Mouse (Mus musculus) CH12.LX (cell line): Measurements from ENCODE around the gene Ifrd2. TPM values are rescaled to one million over a fixed set of nuclear protein-coding genes. Genes with fewer than 3 reads are reported as not detected.

Source experiments
- DNase-seq: peaks from one replicate; pipeline ENCODE4 v3.0.0-alpha.2; 2013; ENCODE audit errors: extremely low read depth
- H3K27ac ChIP-seq: 2 replicates; pipeline ENCODE4 v1.5.1; 2012; ENCODE audit warnings: low read depth, mild to moderate bottlenecking, control low read depth, moderate library complexity; ENCODE audit not compliant: insufficient read depth
- H3K27me3 ChIP-seq: replicated peaks from 2 replicates; pipeline ENCODE3; 2012; ENCODE audit warnings: inconsistent platforms
- H3K36me3 ChIP-seq, 2 experiments: replicated peaks in 1 of 2; 2 replicates each; pipeline versions ENCODE3 to v1.6.1; 2012; ENCODE audit warnings: inconsistent platforms in 1 of 2, low read length in 1 of 2, mild to moderate bottlenecking in 1 of 2, mixed read lengths in 1 of 2, moderate library complexity in 1 of 2; ENCODE audit not compliant: control insufficient read depth in 1 of 2, insufficient read depth in 1 of 2
- H3K4me1 ChIP-seq, 2 experiments: 2 replicates each; pipeline ENCODE4 v1.6.1; 2012; ENCODE audit warnings: inconsistent platforms in 1 of 2, moderate library complexity in 1 of 2; ENCODE audit not compliant: insufficient read depth in 2 of 2, control insufficient read depth in 1 of 2
- H3K4me2 ChIP-seq: 2 replicates; pipeline ENCODE4 v1.6.1; 2012; ENCODE audit warnings: low read depth, mild to moderate bottlenecking, control low read depth; ENCODE audit not compliant: poor library complexity, insufficient read depth, severe bottlenecking
- H3K4me3 ChIP-seq, 3 experiments: fragments of 150-350 bp in 1 of 3; sonication (generic) in 1 of 3; replicated peaks in 1 of 3; 2 replicates each; pipeline versions ENCODE3 to v1.5.1; 2011 to 2012; ENCODE audit warnings: low read depth in 2 of 3, low read length in 2 of 3, mild to moderate bottlenecking in 2 of 3, moderate library complexity in 2 of 3, control low read depth in 1 of 3, improper control_type of control experiment in 1 of 3, inconsistent platforms in 1 of 3, mixed read lengths in 1 of 3; ENCODE audit not compliant: poor library complexity in 1 of 3
- H3K79me2 ChIP-seq: replicated peaks from 2 replicates; pipeline ENCODE4 v1.6.1; 2012; ENCODE audit warnings: mild to moderate bottlenecking, moderate library complexity; ENCODE audit not compliant: control insufficient read depth, poor library complexity, insufficient read depth, severe bottlenecking; ENCODE audit errors: extremely low read depth
- H3K9ac ChIP-seq: 2 replicates; pipeline ENCODE4 v1.6.1; 2012; ENCODE audit warnings: low read depth, mild to moderate bottlenecking, control low read depth, moderate library complexity; ENCODE audit not compliant: insufficient read depth
- H3K9me3 ChIP-seq: replicated peaks from 2 replicates; pipeline ENCODE3; 2012; ENCODE audit warnings: low read length, inconsistent platforms, mixed read lengths
- CHD1 ChIP-seq: IDR thresholded peaks from 2 replicates; pipeline ENCODE4 v1.6.1; 2012; ENCODE audit warnings: low read depth, low read length, improper control_type of control experiment, inconsistent platforms
- CHD2 ChIP-seq: IDR thresholded peaks from 2 replicates; pipeline ENCODE4 v1.6.1; 2011; ENCODE audit warnings: low read length, improper control_type of control experiment
- EP300 ChIP-seq: IDR thresholded peaks from 2 replicates; pipeline ENCODE4 v1.6.1; 2011; ENCODE audit warnings: low read length, improper control_type of control experiment
- JUN ChIP-seq: IDR thresholded peaks from 2 replicates; pipeline ENCODE4 v1.6.1; 2011; ENCODE audit warnings: low read depth, mild to moderate bottlenecking, low read length, improper control_type of control experiment, moderate library complexity; ENCODE audit not compliant: insufficient read depth
- JUND ChIP-seq: conservative IDR thresholded peaks from 2 replicates; pipeline ENCODE4 v1.6.1; 2011; ENCODE audit warnings: low read depth, low read length, improper control_type of control experiment
- KAT2A ChIP-seq: IDR thresholded peaks from 2 replicates; pipeline ENCODE4 v1.6.1; 2012; ENCODE audit warnings: low read length, improper control_type of control experiment, inconsistent platforms; ENCODE audit not compliant: insufficient replicate concordance
- MAFK ChIP-seq: IDR thresholded peaks from 2 replicates; pipeline ENCODE4 v1.6.1; 2011; ENCODE audit warnings: low read length, improper control_type of control experiment; ENCODE audit not compliant: insufficient replicate concordance
- MAX ChIP-seq: IDR thresholded peaks from 2 replicates; pipeline ENCODE4 v1.6.1; 2011; ENCODE audit warnings: low read length, improper control_type of control experiment
- MYC ChIP-seq: IDR thresholded peaks from 2 replicates; pipeline ENCODE4 v1.6.1; 2011; ENCODE audit warnings: low read depth, mild to moderate bottlenecking, improper control_type of control experiment, low read length
- NRF1 ChIP-seq: IDR thresholded peaks from 2 replicates; pipeline ENCODE4 v1.6.1; 2014; ENCODE audit warnings: low read depth, mild to moderate bottlenecking, inconsistent platforms, low read length, improper control_type of control experiment, moderate library complexity
- POLR2AphosphoS2 ChIP-seq: IDR thresholded peaks from 2 replicates; pipeline ENCODE4 v1.6.1; 2011; ENCODE audit warnings: low read depth, low read length, improper control_type of control experiment
- RCOR1 ChIP-seq: conservative IDR thresholded peaks from 2 replicates; pipeline ENCODE4 v1.6.1; 2012; ENCODE audit warnings: low read depth, mild to moderate bottlenecking, inconsistent platforms, low read length, improper control_type of control experiment
- SIN3A ChIP-seq: IDR thresholded peaks from 2 replicates; pipeline ENCODE4 v1.6.1; 2012; ENCODE audit warnings: low read length, improper control_type of control experiment, inconsistent platforms
- SMC3 ChIP-seq: IDR thresholded peaks from 2 replicates; pipeline ENCODE4 v1.6.1; 2011; ENCODE audit warnings: low read depth, low read length, improper control_type of control experiment
- TBP ChIP-seq: conservative IDR thresholded peaks from 2 replicates; pipeline ENCODE4 v1.6.1; 2011; ENCODE audit warnings: low read depth, low read length, improper control_type of control experiment
- TCF12 ChIP-seq: IDR thresholded peaks from 2 replicates; pipeline ENCODE4 v1.6.1; 2014; ENCODE audit warnings: low read depth, mild to moderate bottlenecking, inconsistent platforms, low read length, improper control_type of control experiment
- UBTF ChIP-seq: IDR thresholded peaks from 2 replicates; pipeline ENCODE4 v1.6.1; 2012; ENCODE audit warnings: low read depth, mild to moderate bottlenecking, inconsistent platforms, low read length, improper control_type of control experiment, moderate library complexity
- USF1 ChIP-seq: IDR thresholded peaks from 2 replicates; pipeline ENCODE4 v1.6.1; 2014; ENCODE audit warnings: low read depth, mild to moderate bottlenecking, inconsistent platforms, low read length, improper control_type of control experiment
- USF2 ChIP-seq: conservative IDR thresholded peaks from 2 replicates; pipeline ENCODE4 v1.6.1; 2011; ENCODE audit warnings: low read depth, low read length, improper control_type of control experiment
- ZC3H11A ChIP-seq: IDR thresholded peaks from 2 replicates; pipeline ENCODE4 v1.6.1; 2012; ENCODE audit warnings: low read depth, mild to moderate bottlenecking, inconsistent platforms, low read length, improper control_type of control experiment
- dilution Hi-C: fragments of 300-500 bp; cut with MboI; formaldehyde crosslinking; loops from 2 replicates; pipeline ENCODE4 v1.14.3; 2020; ENCODE audit warnings: low sequenced_read_pairs; ENCODE audit not compliant: extremely low pct_unique_long_range_greater_than_20kb, extremely low pct_ligation_motif_present
- in situ Hi-C: fragments of 300-500 bp; cut with MboI; formaldehyde crosslinking; loops from 3 replicates; pipeline ENCODE4 v1.14.3; 2019; ENCODE audit warnings: low sequenced_read_pairs, low pct_ligation_motif_present, low pct_unique_long_range_greater_than_20kb, mixed read lengths
- polyA plus RNA-seq: library from polyadenylated mRNA; unstranded; fragments of >175 nt; gene quantifications from 2 replicates; pipeline ENCODE4 v1.2.1, GENCODE M21; 2012; ENCODE audit warnings: low read depth; ENCODE audit not compliant: insufficient read length
- total RNA-seq, 2 experiments: library from RNA; depleted of rRNA; stranded (reverse); fragments of 300-350 nt in 1 of 2; fragments of >200 nt in 1 of 2; gene quantifications; 2 replicates each; pipeline ENCODE4 v1.2.3; 2012 to 2014

Ifrd2 gene
- total and polyA plus RNA-seq, 3 experiments = 62.8 to 143 (median 91.3) TPM

DNA sequence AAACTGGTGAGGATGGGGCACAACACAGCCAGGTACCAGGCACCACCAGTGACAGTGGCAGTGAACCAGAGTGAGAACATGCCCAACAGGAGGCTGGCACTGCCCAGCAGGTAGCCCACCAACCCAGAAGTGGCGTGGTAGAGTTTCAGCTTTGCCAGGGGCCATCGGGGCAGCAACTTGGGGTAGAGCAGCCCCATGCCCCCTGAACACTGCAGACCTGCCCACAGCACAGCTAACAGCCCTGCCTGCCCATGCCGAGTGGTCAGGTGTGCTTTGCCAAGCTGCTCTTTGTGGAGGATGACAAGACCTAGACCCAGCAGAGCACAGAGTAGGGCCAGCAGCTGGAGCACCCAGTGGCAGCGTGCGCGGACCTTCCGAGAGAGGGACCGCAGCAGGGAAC lies 47.5 kb upstream of the Ifrd2 start:
- H3K4me2 ChIP-seq = no peak overlapping the region
- H3K27ac ChIP-seq = no peak overlapping the region
- H3K27me3 ChIP-seq = no peaks in the 10 kb centered on the region
- no peak for TF ChIP-seq KAT2A
- no peak for TF ChIP-seq UBTF
- TF ChIP-seq ZC3H11A = no peak
- TF ChIP-seq POLR2AphosphoS2 = no peak
- TF ChIP-seq MYC = no peak
- TF ChIP-seq JUND = no peak
- TF ChIP-seq SIN3A = no peak
- dilution Hi-C loops (no loop called here), in situ Hi-C loops (no loop called here)
- peaks cover 43 to 61% of the 10 kb centered on the region in 2 experiments for H3K36me3 ChIP-seq
- no peak for DNase-seq
- H3K9ac ChIP-seq = no peak overlapping the region
- H3K4me1 ChIP-seq = peaks cover 9 to 40% of the 10 kb centered on the region in 2 experiments
- no peak overlapping the region for H3K4me3 ChIP-seq
- H3K9me3 ChIP-seq = no peaks in the 10 kb centered on the region
- H3K79me2 ChIP-seq = peaks cover 26% of the 10 kb centered on the region

DNA sequence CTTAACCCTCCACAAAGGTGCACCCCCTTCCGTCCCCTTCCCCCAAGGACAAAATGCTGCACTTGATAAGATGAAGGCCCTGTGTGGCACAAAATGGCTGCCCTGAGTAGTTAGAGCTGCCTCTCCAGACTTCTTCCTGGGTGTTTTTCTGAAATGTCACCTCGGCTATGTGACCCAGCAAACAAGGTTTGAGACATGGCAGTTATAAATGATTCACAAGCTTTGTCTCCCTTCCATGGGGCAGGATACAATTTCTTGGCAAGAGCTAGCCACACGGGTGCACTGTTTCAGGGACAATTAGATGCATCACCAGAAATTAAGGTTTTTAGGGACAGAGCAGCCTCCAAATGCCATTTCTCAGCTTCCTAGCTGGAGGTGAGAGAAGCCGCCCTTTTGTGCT lies 47.0 kb upstream of the Ifrd2 start:
- no peak overlapping the region for H3K9ac ChIP-seq
- H3K27me3 ChIP-seq = no peaks in the 10 kb centered on the region
- no peak overlapping the region for H3K27ac ChIP-seq
- DNase-seq = no peak
- H3K36me3 ChIP-seq = peaks cover 47 to 66% of the 10 kb centered on the region in 2 experiments
- peaks cover 21% of the 10 kb centered on the region for H3K79me2 ChIP-seq
- H3K9me3 ChIP-seq = no peaks in the 10 kb centered on the region
- TF ChIP-seq KAT2A (no peak), TCF12 (no peak), EP300 (no peak), TBP (no peak), CHD1 (no peak), SIN3A (no peak)
- in situ Hi-C loops (no loop called here), dilution Hi-C loops (no loop called here)
- peaks cover 9 to 40% of the 10 kb centered on the region in 2 experiments for H3K4me1 ChIP-seq
- no peak overlapping the region for H3K4me2 ChIP-seq
- H3K4me3 ChIP-seq = no peak overlapping the region

- DNase-seq = no peak
- Histone ChIP-seq H3K79me2 (peaks cover 15% of the 10 kb centered on the region), H3K27me3 (no peaks in the 10 kb centered on the region), H3K4me1 (peaks cover 9 to 40% of the 10 kb centered on the region in 2 experiments), H3K4me3 (peak overlapping the region in 2 of 3 experiments; percentile 70 to 76), H3K9me3 (no peaks in the 10 kb centered on the region), H3K27ac (no peak overlapping the region), H3K9ac (no peak overlapping the region), H3K36me3 (peaks cover 48 to 67% of the 10 kb centered on the region in 2 experiments), H3K4me2 (peak overlapping the region; percentile 82)
- in situ Hi-C loops = no loop called here
- TF ChIP-seq MAX = no peak
- TF ChIP-seq JUN = no peak
- no peak for TF ChIP-seq CHD1
- no peak for TF ChIP-seq CHD2
- no peak for TF ChIP-seq USF1
- no peak for TF ChIP-seq MAFK
- TF ChIP-seq TCF12 = no peak
- TF ChIP-seq SMC3 = no peak
- no peak for TF ChIP-seq ZC3H11A
- no peak for TF ChIP-seq RCOR1
- TF ChIP-seq USF2 = no peak
- TF ChIP-seq NRF1 = no peak
- dilution Hi-C loops = no loop called here
Measured at GRCm38 (mm10) chr9:107541005-107541404, 46.4 kb upstream of the Ifrd2 start.
